Mouse (Mus musculus): ENCODE results near the gene Pam. TPM values are rescaled to one million over a fixed set of nuclear protein-coding genes. Genes with fewer than 3 reads are reported as not detected.

Gene Pam
- polyA plus RNA-seq, 1 experiment from 2014 or later, result 23.8 TPM

GRCm38 (mm10) chr1:97929415-97930028 lies 165.9 kb downstream of the Pam start:
- H3K27ac ChIP-seq (ENCODE audit: low read depth, low read length), result no peak overlapping the region
- no peak overlapping the region for H3K4me3 ChIP-seq (ENCODE audit: low read depth, low read length)
- H3K4me2 ChIP-seq (replicated peaks; ENCODE audit: low read depth, low read length), result no peak overlapping the region
- WGBS, result 32% methylated on average over 4 of the region's 4 CpGs
- no peaks in the 10 kb centered on the region for H3K36me3 ChIP-seq (ENCODE audit: control insufficient read depth, insufficient read depth, low read length)
- peak; percentile 41; the same call in 1 of the 2 replicates for ATAC-seq (ENCODE audit: low FRiP score)
- H3K27me3 ChIP-seq (ENCODE audit: control insufficient read depth, insufficient read depth, low read length), result no peaks in the 10 kb centered on the region
- no peaks in the 10 kb centered on the region for H3K9me3 ChIP-seq (ENCODE audit: control insufficient read depth, low read length)
- H3K4me1 ChIP-seq (replicated peaks; ENCODE audit: control insufficient read depth, insufficient read depth, low read length), result no peaks in the 10 kb centered on the region
- no peak overlapping the region for H3K9ac ChIP-seq (ENCODE audit: low read depth, low read length)
- peak; percentile 14 for DNase-seq (ENCODE audit: low spot score)

GRCm38 (mm10) chr1:97926789-97927188 lies 168.7 kb downstream of the Pam start:
- no peak overlapping the region for H3K9ac ChIP-seq (ENCODE audit: low read depth, low read length)
- H3K27ac ChIP-seq (ENCODE audit: low read depth, low read length), result no peak overlapping the region
- H3K36me3 ChIP-seq (ENCODE audit: control insufficient read depth, insufficient read depth, low read length), result no peaks in the 10 kb centered on the region
- H3K4me1 ChIP-seq (replicated peaks; ENCODE audit: control insufficient read depth, insufficient read depth, low read length), result no peaks in the 10 kb centered on the region
- H3K27me3 ChIP-seq (ENCODE audit: control insufficient read depth, insufficient read depth, low read length), result no peaks in the 10 kb centered on the region
- H3K4me3 ChIP-seq (ENCODE audit: low read depth, low read length), result no peak overlapping the region
- DNase-seq (ENCODE audit: low spot score), result no peak
- H3K4me2 ChIP-seq (replicated peaks; ENCODE audit: low read depth, low read length), result no peak overlapping the region
- 87% methylated on average over 7 of the region's 7 CpGs for WGBS
- H3K9me3 ChIP-seq (ENCODE audit: control insufficient read depth, low read length), result no peaks in the 10 kb centered on the region
- no peak for ATAC-seq (ENCODE audit: low FRiP score)

GRCm38 (mm10) chr1:97926017-97926540 lies 169.4 kb downstream of the Pam start:
- no peak overlapping the region for H3K27ac ChIP-seq (ENCODE audit: low read depth, low read length)
- no peaks in the 10 kb centered on the region for H3K27me3 ChIP-seq (ENCODE audit: control insufficient read depth, insufficient read depth, low read length)
- H3K4me2 ChIP-seq (replicated peaks; ENCODE audit: low read depth, low read length), result no peak overlapping the region
- ATAC-seq (ENCODE audit: low FRiP score), result no peak
- no peaks in the 10 kb centered on the region for H3K9me3 ChIP-seq (ENCODE audit: control insufficient read depth, low read length)
- DNase-seq (ENCODE audit: low spot score), result no peak
- no peaks in the 10 kb centered on the region for H3K4me1 ChIP-seq (replicated peaks; ENCODE audit: control insufficient read depth, insufficient read depth, low read length)
- no peak overlapping the region for H3K4me3 ChIP-seq (ENCODE audit: low read depth, low read length)
- no peak overlapping the region for H3K9ac ChIP-seq (ENCODE audit: low read depth, low read length)
- H3K36me3 ChIP-seq (ENCODE audit: control insufficient read depth, insufficient read depth, low read length), result no peaks in the 10 kb centered on the region
- 89% methylated on average over 2 of the region's 2 CpGs for WGBS

DNA sequence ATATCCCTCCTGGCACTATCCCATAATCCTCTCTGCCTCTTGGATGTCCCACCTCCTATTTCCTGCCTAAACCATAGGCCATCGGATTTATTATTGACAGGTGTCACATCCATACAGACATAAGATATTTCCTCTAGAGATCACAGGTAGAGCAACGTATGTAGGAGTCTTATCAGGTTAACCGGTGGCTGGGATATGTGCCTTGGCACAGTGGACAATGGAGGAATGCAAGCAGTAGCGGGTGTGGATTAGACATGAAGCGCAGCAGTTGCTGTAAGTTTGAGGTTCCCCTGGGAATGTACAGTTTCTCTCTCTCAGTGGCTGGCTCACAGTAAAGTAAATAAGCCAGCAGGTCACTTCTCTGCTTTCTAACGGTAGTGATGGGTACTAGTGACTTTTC lies 173.1 kb downstream of the Pam start:
- H3K9ac ChIP-seq (ENCODE audit: low read depth, low read length), result no peak overlapping the region
- ATAC-seq (ENCODE audit: low FRiP score), result no peak
- 86% methylated on average over 6 of the region's 6 CpGs for WGBS

GRCm38 (mm10) chr1:97921886-97922285 lies 173.6 kb downstream of the Pam start:
- no peak for ATAC-seq (ENCODE audit: low FRiP score)
- no peak overlapping the region for H3K9ac ChIP-seq (ENCODE audit: low read depth, low read length)

More for the DNA sequence above, 173.1 kb downstream of the Pam start:
- no peak overlapping the region for H3K4me3 ChIP-seq (ENCODE audit: low read depth, low read length)
- DNase-seq (ENCODE audit: low spot score), result no peak
- H3K4me1 ChIP-seq (replicated peaks; ENCODE audit: control insufficient read depth, insufficient read depth, low read length), result no peaks in the 10 kb centered on the region
- no peak overlapping the region for H3K4me2 ChIP-seq (replicated peaks; ENCODE audit: low read depth, low read length)
- no peaks in the 10 kb centered on the region for H3K36me3 ChIP-seq (ENCODE audit: control insufficient read depth, insufficient read depth, low read length)
- no peaks in the 10 kb centered on the region for H3K9me3 ChIP-seq (ENCODE audit: control insufficient read depth, low read length)
- H3K27me3 ChIP-seq (ENCODE audit: control insufficient read depth, insufficient read depth, low read length), result no peaks in the 10 kb centered on the region
- H3K27ac ChIP-seq (ENCODE audit: low read depth, low read length), result no peak overlapping the region

DNA sequence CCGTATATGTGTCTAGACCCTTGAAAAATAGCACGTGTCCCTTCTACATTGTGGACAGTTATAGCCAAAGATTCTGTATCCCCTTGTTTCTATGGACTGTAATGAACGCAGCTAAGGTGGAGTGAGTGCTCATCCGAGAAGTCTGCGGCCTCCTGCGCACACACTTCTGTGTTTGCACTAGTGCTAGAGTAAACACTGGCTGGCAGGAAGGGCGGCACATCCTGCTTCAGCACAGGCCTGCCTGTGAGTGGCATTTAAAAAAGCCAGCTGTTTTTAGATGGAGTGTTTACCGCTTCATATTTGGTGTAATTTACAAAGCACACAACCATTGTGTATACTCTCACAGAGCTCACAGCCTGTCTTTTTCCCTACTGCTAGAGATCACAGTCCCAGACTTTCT lies 177.0 kb downstream of the Pam start:
- H3K36me3 ChIP-seq (ENCODE audit: control insufficient read depth, insufficient read depth, low read length), result no peaks in the 10 kb centered on the region
- no peaks in the 10 kb centered on the region for H3K4me1 ChIP-seq (replicated peaks; ENCODE audit: control insufficient read depth, insufficient read depth, low read length)
- H3K27me3 ChIP-seq (ENCODE audit: control insufficient read depth, insufficient read depth, low read length), result no peaks in the 10 kb centered on the region
- H3K27ac ChIP-seq (ENCODE audit: low read depth, low read length), result no peak overlapping the region
- DNase-seq (ENCODE audit: low spot score) (no peak), ATAC-seq (ENCODE audit: low FRiP score) (no peak)
- H3K4me2 ChIP-seq (replicated peaks; ENCODE audit: low read depth, low read length), result no peak overlapping the region
- no peak overlapping the region for H3K4me3 ChIP-seq (ENCODE audit: low read depth, low read length)
- H3K9me3 ChIP-seq (ENCODE audit: control insufficient read depth, low read length), result no peaks in the 10 kb centered on the region
- WGBS, result 60% methylated on average over 8 of the region's 8 CpGs
- no peak overlapping the region for H3K9ac ChIP-seq (ENCODE audit: low read depth, low read length)

More at GRCm38 (mm10) chr1:97921886-97922285, 173.6 kb downstream of the Pam start:
- DNase-seq (ENCODE audit: low spot score), result peak; percentile 28
- H3K27me3 ChIP-seq (ENCODE audit: control insufficient read depth, insufficient read depth, low read length), result no peaks in the 10 kb centered on the region
- H3K4me1 ChIP-seq (replicated peaks; ENCODE audit: control insufficient read depth, insufficient read depth, low read length), result no peaks in the 10 kb centered on the region
- WGBS, result 77% methylated on average over 1 of the region's 1 CpGs
- no peak overlapping the region for H3K4me3 ChIP-seq (ENCODE audit: low read depth, low read length)
- H3K36me3 ChIP-seq (ENCODE audit: control insufficient read depth, insufficient read depth, low read length), result no peaks in the 10 kb centered on the region
- H3K9me3 ChIP-seq (ENCODE audit: control insufficient read depth, low read length), result no peaks in the 10 kb centered on the region
- H3K4me2 ChIP-seq (replicated peaks; ENCODE audit: low read depth, low read length), result no peak overlapping the region
- H3K27ac ChIP-seq (ENCODE audit: low read depth, low read length), result no peak overlapping the region

GRCm38 (mm10) chr1:97916971-97917234 lies 178.5 kb downstream of the Pam start:
- Histone ChIP-seq H3K4me2 (replicated peaks; ENCODE audit: low read depth, low read length) (no peak overlapping the region), H3K4me1 (replicated peaks; ENCODE audit: control insufficient read depth, insufficient read depth, low read length) (no peaks in the 10 kb centered on the region), H3K4me3 (ENCODE audit: low read depth, low read length) (no peak overlapping the region), H3K36me3 (ENCODE audit: control insufficient read depth, insufficient read depth, low read length) (no peaks in the 10 kb centered on the region), H3K9me3 (ENCODE audit: control insufficient read depth, low read length) (no peaks in the 10 kb centered on the region), H3K27me3 (ENCODE audit: control insufficient read depth, insufficient read depth, low read length) (no peaks in the 10 kb centered on the region), H3K9ac (ENCODE audit: low read depth, low read length) (no peak overlapping the region), H3K27ac (ENCODE audit: low read depth, low read length) (no peak overlapping the region)
- ATAC-seq (ENCODE audit: low FRiP score), result no peak
- 80% methylated on average over 2 of the region's 2 CpGs for WGBS
- DNase-seq (ENCODE audit: low spot score), result no peak

GRCm38 (mm10) chr1:97916218-97916970 lies 179.1 kb downstream of the Pam start:
- no peak overlapping the region for H3K9ac ChIP-seq (ENCODE audit: low read depth, low read length)
- no peaks in the 10 kb centered on the region for H3K36me3 ChIP-seq (ENCODE audit: control insufficient read depth, insufficient read depth, low read length)
- no peak overlapping the region for H3K4me2 ChIP-seq (replicated peaks; ENCODE audit: low read depth, low read length)
- H3K9me3 ChIP-seq (ENCODE audit: control insufficient read depth, low read length), result no peaks in the 10 kb centered on the region
- ATAC-seq (ENCODE audit: low FRiP score), result no peak
- no peak overlapping the region for H3K4me3 ChIP-seq (ENCODE audit: low read depth, low read length)
- no peak for DNase-seq (ENCODE audit: low spot score)
- 84% methylated on average over 12 of the region's 12 CpGs for WGBS
- H3K27ac ChIP-seq (ENCODE audit: low read depth, low read length), result no peak overlapping the region; the same call in 1 of the 2 replicates
- no peaks in the 10 kb centered on the region for H3K27me3 ChIP-seq (ENCODE audit: control insufficient read depth, insufficient read depth, low read length)
- no peaks in the 10 kb centered on the region for H3K4me1 ChIP-seq (replicated peaks; ENCODE audit: control insufficient read depth, insufficient read depth, low read length)

DNA sequence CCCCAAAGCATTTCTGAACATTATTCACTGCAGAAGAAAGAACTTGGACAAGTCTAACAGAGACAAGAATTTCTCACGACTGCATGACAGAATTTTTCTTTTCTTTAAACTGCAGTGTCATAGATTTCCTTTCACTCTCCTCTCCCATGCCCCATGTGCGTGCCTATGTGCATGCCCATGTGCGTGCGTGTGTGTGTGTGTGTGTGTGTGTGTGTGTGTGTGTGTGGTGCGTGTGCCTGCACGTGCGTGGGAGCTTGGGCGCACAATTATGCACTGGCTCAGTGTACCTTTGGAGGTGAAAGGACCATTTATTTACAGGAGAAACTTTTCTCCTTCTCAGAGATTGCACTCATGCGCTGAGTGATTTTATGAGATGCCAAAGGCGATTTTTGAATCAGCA lies 179.7 kb downstream of the Pam start:
- no peak overlapping the region for H3K4me2 ChIP-seq (replicated peaks; ENCODE audit: low read depth, low read length)
- no peaks in the 10 kb centered on the region for H3K9me3 ChIP-seq (ENCODE audit: control insufficient read depth, low read length)
- no peaks in the 10 kb centered on the region for H3K27me3 ChIP-seq (ENCODE audit: control insufficient read depth, insufficient read depth, low read length)
- no peaks in the 10 kb centered on the region for H3K36me3 ChIP-seq (ENCODE audit: control insufficient read depth, insufficient read depth, low read length)
- WGBS, result 93% methylated on average over 9 of the region's 10 CpGs
- DNase-seq (ENCODE audit: low spot score) (no peak), ATAC-seq (ENCODE audit: low FRiP score) (no peak)
- no peak overlapping the region for H3K9ac ChIP-seq (ENCODE audit: low read depth, low read length)
- no peak overlapping the region for H3K27ac ChIP-seq (ENCODE audit: low read depth, low read length)
- H3K4me3 ChIP-seq (ENCODE audit: low read depth, low read length), result no peak overlapping the region
- no peaks in the 10 kb centered on the region for H3K4me1 ChIP-seq (replicated peaks; ENCODE audit: control insufficient read depth, insufficient read depth, low read length)
